In the genomic region with DNA sequence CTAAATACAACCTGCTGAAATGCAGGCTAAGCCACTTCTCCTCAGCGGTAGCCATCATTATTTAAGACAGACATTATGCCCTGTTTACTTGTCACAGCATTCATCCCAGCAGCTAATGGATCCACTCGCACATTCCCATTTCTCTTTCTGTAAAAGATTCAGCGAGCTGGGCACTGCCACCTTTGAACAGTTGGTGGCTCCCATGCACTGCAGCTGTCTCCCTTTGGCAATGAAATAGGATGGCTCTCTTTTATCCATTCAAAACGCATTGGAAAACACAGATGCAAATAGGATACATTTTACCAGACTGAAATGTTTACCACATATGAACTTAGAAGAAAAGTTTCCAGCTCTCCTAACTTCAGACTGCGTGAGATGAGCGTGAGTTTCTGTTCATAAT, we compare ENCODE assay signal across 8 mouse cellular contexts. TPM values are rescaled to one million over a fixed set of nuclear protein-coding genes. Genes with fewer than 3 reads are reported as not detected.
DNase-seq lines count a peak whose midpoint lies in the region; ATAC-seq lines count a peak whose summit lies in the region.
"Had no signal": no experiment of that assay in that cellular context is flagged by ENCODE, and none has a peak within 500 bp of the region (broad histone marks: within the 10 kb centered on the region; RNA-seq: fewer than 3 reads in every experiment).

No protein-coding gene starts in this region.

- peak; percentile 75; the same call in 1 of the 2 replicates for ATAC-seq in midbrain, embryonic 11.5 days (ENCODE audit: low FRiP score)
- ATAC-seq in common myeloid progenitor, adult 5-6 weeks (replicated peaks; ENCODE audit: low read depth, poor library complexity, severe bottlenecking) = peak; percentile 96
- ATAC-seq in hindbrain, embryonic 13.5 days (ENCODE audit: low FRiP score) = peak; percentile 68; the same call in 1 of the 2 replicates

- H3K27me3 ChIP-seq in midbrain, embryonic 11.5 days (ENCODE audit: control insufficient read depth, insufficient read depth, low read length) = no peaks in the 10 kb centered on the region
- H3K27me3 ChIP-seq in midbrain, embryonic 10.5 days (ENCODE audit: low read depth, poor library complexity, severe bottlenecking) = no peaks in the 10 kb centered on the region
- no peaks in the 10 kb centered on the region for H3K27me3 ChIP-seq in hindbrain, embryonic 13.5 days
- H3K27me3 ChIP-seq: limb, embryonic 15.5 days had no signal

- no peaks in the 10 kb centered on the region for H3K36me3 ChIP-seq in midbrain, embryonic 11.5 days (ENCODE audit: control insufficient read depth, insufficient read depth, low read length)
- H3K36me3 ChIP-seq in midbrain, embryonic 10.5 days = no peaks in the 10 kb centered on the region
- H3K36me3 ChIP-seq in hindbrain, embryonic 13.5 days = no peaks in the 10 kb centered on the region
- H3K36me3 ChIP-seq: limb, embryonic 15.5 days had no signal

- no peak overlapping the region for H3K27ac ChIP-seq in midbrain, embryonic 11.5 days (ENCODE audit: low read depth, low read length)
- H3K27ac ChIP-seq in midbrain, embryonic 10.5 days (replicated peaks) = no peak overlapping the region
- no peak overlapping the region for H3K27ac ChIP-seq in hindbrain, embryonic 13.5 days
- H3K27ac ChIP-seq: limb, embryonic 15.5 days had no signal

- WGBS in midbrain, embryonic 11.5 days = 41% methylated on average over 6 of the region's 6 CpGs
- WGBS in midbrain, embryonic 10.5 days = 49% methylated on average over 6 of the region's 6 CpGs
- WGBS in hindbrain, embryonic 13.5 days = 38% methylated on average over 6 of the region's 6 CpGs

- no peaks in the 10 kb centered on the region for H3K4me1 ChIP-seq in midbrain, embryonic 11.5 days (ENCODE audit: control insufficient read depth, insufficient read depth, low read length)
- H3K4me1 ChIP-seq in midbrain, embryonic 10.5 days = no peaks in the 10 kb centered on the region
- H3K4me1 ChIP-seq in hindbrain, embryonic 13.5 days (replicated peaks) = no peaks in the 10 kb centered on the region
- H3K4me1 ChIP-seq: limb, embryonic 15.5 days had no signal

- H3K4me3 ChIP-seq in midbrain, embryonic 11.5 days (ENCODE audit: low read depth, low read length) = no peak overlapping the region
- no peak overlapping the region for H3K4me3 ChIP-seq in midbrain, embryonic 10.5 days
- H3K4me3 ChIP-seq in hindbrain, embryonic 13.5 days = no peak overlapping the region
- H3K4me3 ChIP-seq: limb, embryonic 15.5 days had no signal

- intact Hi-C loops in left cerebral cortex, postnatal 14 days (cut with DNase I) = loop anchor here (2.0 to 5.0 kb wide), 2 partner anchors 322 to 382 kb away; no protein-coding TSS in a partner anchor

- H3K9me3 ChIP-seq in midbrain, embryonic 11.5 days (ENCODE audit: control insufficient read depth, low read length) = no peaks in the 10 kb centered on the region
- no peaks in the 10 kb centered on the region for H3K9me3 ChIP-seq in midbrain, embryonic 10.5 days (replicated peaks)
- H3K9me3 ChIP-seq in hindbrain, embryonic 13.5 days = no peaks in the 10 kb centered on the region
- H3K9me3 ChIP-seq: limb, embryonic 15.5 days had no signal

- H3K4me2 ChIP-seq in midbrain, embryonic 11.5 days = no peak overlapping the region
- H3K4me2 ChIP-seq in hindbrain, embryonic 13.5 days = no peak overlapping the region
- H3K4me2 ChIP-seq: limb, embryonic 15.5 days had no signal

- no peak overlapping the region for H3K9ac ChIP-seq in midbrain, embryonic 11.5 days (ENCODE audit: low read length)
- H3K9ac ChIP-seq in hindbrain, embryonic 13.5 days = no peak overlapping the region
- H3K9ac ChIP-seq: limb, embryonic 15.5 days had no signal

- peak; percentile 77 for DNase-seq in midbrain, embryonic 11.5 days (ENCODE audit: low spot score, missing footprints)
- DNase-seq in midbrain, embryonic 10.5 days (ENCODE audit: low spot score) = no peak
- peak; percentile 67 to 75 for DNase-seq in left cerebral cortex, postnatal 14 days (ENCODE audit: low spot score in 2 of 2)
- DNase-seq in right cerebral cortex, adult 18-20 months = peak; percentile 61
- no peak for DNase-seq in urinary bladder, postnatal 10 days (ENCODE audit: low spot score)

RNA-seq across cellular contexts. Expression of a gene that starts 21.5 kb away (rescaled TPM):
- polyA plus RNA-seq in midbrain, embryonic 11.5 days (2014; fragmentation: Nextera tagmentation; extraction: Ambion mirVana) = 0.75 and 0.76 TPM in 2 replicates
- polyA plus RNA-seq in midbrain, embryonic 10.5 days (2016; fragmentation: Nextera tagmentation; extraction: Ambion mirVana) = 0.30 and 0.83 TPM in 2 replicates
- total RNA-seq in common myeloid progenitor, adult 5-6 weeks (2017) = not detected in 2 replicates
- 3.9 and 4.8 TPM in 2 replicates for polyA plus RNA-seq in hindbrain, embryonic 13.5 days (2015; fragmentation: Nextera tagmentation; extraction: Ambion mirVana)
- 10 to 100 TPM; 34.5 to 37.6 TPM for total RNA-seq in left cerebral cortex, postnatal 14 days (2021)

Comparison
In these comparisons a context has a peak if more than half of its experiments do, and no peak if none do; other contexts are left out.
1. DNase-seq: peak in midbrain, embryonic 11.5 days (single experiment), left cerebral cortex, postnatal 14 days (2 of 2) and right cerebral cortex, adult 18-20 months (single experiment); none in midbrain, embryonic 10.5 days (single experiment) and urinary bladder, postnatal 10 days (single experiment).
2. Peak in every context shown above with its lines, with median percentiles within 50 percentile points of each other: ATAC-seq.